Mouse (Mus musculus) right cerebral cortex, postnatal 25 days (tissue): Measurements from ENCODE around the gene Musk.
"Not testable (repeated sequence)": the region's sequence is repeated elsewhere in the genome, so short reads cannot be mapped to it uniquely, and the experiment has no call there.

Experiments
- DNase-seq: peaks from one replicate; pipeline ENCODE4 v3.0.0; 2022

Gene Musk

GRCm38 (mm10) chr4:58285687-58286086 lies at the start of gene Musk:
TSS of gene Musk (plus strand) at chr4:58285960.
- DNase-seq, result no peak

- no peak for DNase-seq
Measured at GRCm38 (mm10) chr4:58240416-58240815, 45.3 kb upstream of the Musk start.

GRCm38 (mm10) chr4:58245544-58245943 lies 40.2 kb upstream of the Musk start:
- no peak for DNase-seq

- no peak for DNase-seq
Measured at GRCm38 (mm10) chr4:58252381-58252780, 33.4 kb upstream of the Musk start.

GRCm38 (mm10) chr4:58253410-58253809 lies 32.4 kb upstream of the Musk start:
- DNase-seq, result no peak

GRCm38 (mm10) chr4:58260767-58261166 lies 25.0 kb upstream of the Musk start:
- not testable (repeated sequence) for DNase-seq

- DNase-seq, result peak; percentile 28
Measured at GRCm38 (mm10) chr4:58266294-58266693, 19.5 kb upstream of the Musk start.

- no peak for DNase-seq
Measured at GRCm38 (mm10) chr4:58268897-58269542, 16.7 kb upstream of the Musk start.

GRCm38 (mm10) chr4:58269961-58270360 lies 15.8 kb upstream of the Musk start:
- DNase-seq, result no peak

- no peak for DNase-seq
Measured at GRCm38 (mm10) chr4:58270956-58271355, 14.8 kb upstream of the Musk start.

GRCm38 (mm10) chr4:58271504-58272162 lies 14.1 kb upstream of the Musk start:
- peak; percentile 11 for DNase-seq

GRCm38 (mm10) chr4:58275261-58275895 lies 10.4 kb upstream of the Musk start:
- no peak for DNase-seq

- no peak for DNase-seq
Measured at GRCm38 (mm10) chr4:58278368-58278767, 7.4 kb upstream of the Musk start.

GRCm38 (mm10) chr4:58280121-58280520 lies 5.6 kb upstream of the Musk start:
- no peak for DNase-seq

GRCm38 (mm10) chr4:58286368-58287090 lies 769 bp downstream of the Musk start:
- DNase-seq, result no peak

- DNase-seq, result no peak
Measured at GRCm38 (mm10) chr4:58288753-58289152, 3.0 kb downstream of the Musk start.

- no peak for DNase-seq
Measured at GRCm38 (mm10) chr4:58291828-58292227, 6.1 kb downstream of the Musk start.

- no peak for DNase-seq
Measured at GRCm38 (mm10) chr4:58293099-58293498, 7.3 kb downstream of the Musk start.

GRCm38 (mm10) chr4:58303862-58304261 lies 18.1 kb downstream of the Musk start:
- DNase-seq, result no peak

GRCm38 (mm10) chr4:58304564-58304963 lies 18.8 kb downstream of the Musk start:
- DNase-seq, result no peak

GRCm38 (mm10) chr4:58307421-58307820 lies 21.7 kb downstream of the Musk start:
- DNase-seq, result no peak

- no peak for DNase-seq
Measured at GRCm38 (mm10) chr4:58313344-58313743, 27.6 kb downstream of the Musk start.

GRCm38 (mm10) chr4:58314942-58315508 lies 29.3 kb downstream of the Musk start:
- no peak for DNase-seq
